8 mouse cellular contexts compared by ENCODE assay signal in the genomic region with DNA sequence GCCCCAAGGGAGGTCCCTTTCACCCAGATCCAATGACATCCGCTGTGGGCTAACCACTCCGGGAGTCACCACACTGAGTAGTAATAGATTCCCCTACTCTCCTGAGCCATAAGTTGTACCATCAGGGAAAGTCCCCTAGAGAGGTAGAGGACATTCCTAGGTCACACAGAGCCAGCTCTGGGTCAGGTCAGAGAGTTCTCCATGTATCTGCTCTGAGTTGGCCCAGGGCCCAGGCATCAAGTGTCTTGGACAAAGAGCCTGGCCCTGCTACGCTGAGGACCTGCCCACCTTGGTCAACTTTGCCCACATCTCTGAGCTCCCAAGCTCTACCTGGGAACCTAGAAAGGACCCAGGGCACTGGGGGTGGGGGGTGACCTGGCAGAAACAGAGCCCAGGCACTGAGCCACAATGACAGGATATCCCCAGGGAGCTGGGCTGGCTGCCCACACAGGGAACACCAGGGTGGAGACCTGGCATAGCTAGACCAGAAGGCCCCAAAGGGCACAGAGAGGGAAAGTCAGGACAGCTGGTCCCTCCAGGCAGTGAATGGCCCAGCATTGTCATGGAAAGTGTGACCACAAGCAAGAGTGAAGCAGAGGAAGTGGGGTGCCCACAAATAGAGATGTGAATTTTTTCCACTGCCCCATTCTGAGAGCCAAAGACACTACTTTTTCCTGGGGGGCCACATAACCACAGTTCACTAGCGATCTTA. TPM values are rescaled to one million over a fixed set of nuclear protein-coding genes. Genes with fewer than 3 reads are reported as not detected.
DNase-seq lines count a peak whose midpoint lies in the region; ATAC-seq and TF ChIP-seq lines count a peak whose summit lies in the region.

No protein-coding gene starts in this region.

- H3K27me3 ChIP-seq in midbrain, postnatal 0 days (ENCODE audit: insufficient read depth, low read length): no peaks in the 10 kb centered on the region

- H3K36me3 ChIP-seq in midbrain, postnatal 0 days (ENCODE audit: insufficient read depth, low read length): no peaks in the 10 kb centered on the region

- TF ChIP-seq CTCF in midbrain, postnatal 0 days (IDR thresholded peaks at IDR 0.05): no peak

- H3K9me3 ChIP-seq in midbrain, postnatal 0 days (ENCODE audit: low read length): no peaks in the 10 kb centered on the region

- ATAC-seq in megakaryocyte, adult 5-6 weeks (ENCODE audit: poor library complexity, severe bottlenecking): peak; percentile 77
- ATAC-seq in midbrain, postnatal 0 days (ENCODE audit: low FRiP score): no peak

- H3K9ac ChIP-seq in midbrain, postnatal 0 days (replicated peaks; ENCODE audit: low read length, poor library complexity, severe bottlenecking): no peak overlapping the region

- WGBS in midbrain, postnatal 0 days: 92% methylated on average over 4 of the region's 4 CpGs

- no peak overlapping the region for H3K27ac ChIP-seq in midbrain, postnatal 0 days (ENCODE audit: low read depth, low read length)

- DNase-seq in ovary, adult 18-20 months (ENCODE audit: low spot score): peak; percentile 22
- DNase-seq in ovary, postnatal 10 days (ENCODE audit: low spot score): no peak
- peak; percentile 20 for DNase-seq in cerebellum, adult 8-10 months
- peak; percentile 72 for DNase-seq in heart, postnatal 36 days
- DNase-seq in right cerebral cortex, adult 2 months (ENCODE audit: low spot score in 2 of 2): no peak
- DNase-seq in midbrain, postnatal 0 days (ENCODE audit: low spot score): no peak
- no peak for DNase-seq in embryo, embryonic 9.5 days (ENCODE audit: extremely low spot score)

- no peak overlapping the region for H3K4me2 ChIP-seq in midbrain, postnatal 0 days (ENCODE audit: low read depth, low read length, poor library complexity, severe bottlenecking)

- no peak overlapping the region for H3K4me3 ChIP-seq in midbrain, postnatal 0 days (ENCODE audit: low read depth, low read length)

- H3K4me1 ChIP-seq in midbrain, postnatal 0 days (ENCODE audit: insufficient read depth, low read length): no peaks in the 10 kb centered on the region

- intact Hi-C loops in heart, postnatal 36 days (cut with DNase I): no loop called here

RNA-seq across cellular contexts. Expression of gene Atp2a3, which starts 7.4 kb away (rescaled TPM):
- total RNA-seq in heart, postnatal 36 days (2021): 10 to 100 TPM; 11.1 to 11.9 TPM
- total RNA-seq in megakaryocyte, adult 5-6 weeks (2015): 83.5 and 92.8 TPM in 2 replicates
- 79.8 and 123 TPM in 2 replicates for total RNA-seq in megakaryocyte, adult 5-6 weeks (2017)
- 2.5 and 3.6 TPM in 2 replicates for total RNA-seq in midbrain, postnatal 0 days (2014; rRNA removed)
- 2.3 and 2.7 TPM in 2 replicates for polyA plus RNA-seq in midbrain, postnatal 0 days (2015; fragmentation: Nextera tagmentation; extraction: Ambion mirVana)

RNA-seq across cellular contexts. Expression of gene P2rx1, which starts 45.3 kb away (rescaled TPM):
- under 1 TPM; 0.33 to 0.38 TPM for total RNA-seq in heart, postnatal 36 days (2021)
- 15.8 and 16.4 TPM in 2 replicates for total RNA-seq in megakaryocyte, adult 5-6 weeks (2015)
- 9.8 and 10.4 TPM in 2 replicates for total RNA-seq in megakaryocyte, adult 5-6 weeks (2017)
- total RNA-seq in midbrain, postnatal 0 days (2014; rRNA removed): 0.42 and 0.55 TPM in 2 replicates
- 0.16 and 0.39 TPM in 2 replicates for polyA plus RNA-seq in midbrain, postnatal 0 days (2015; fragmentation: Nextera tagmentation; extraction: Ambion mirVana)

Comparison
In these comparisons a context has a peak if more than half of its experiments do, and no peak if none do; other contexts are left out.
1. DNase-seq: peak in ovary, adult 18-20 months (single experiment), cerebellum, adult 8-10 months (single experiment) and heart, postnatal 36 days (2 of 2); none in ovary, postnatal 10 days (single experiment), right cerebral cortex, adult 2 months (0 of 2), midbrain, postnatal 0 days (single experiment) and embryo, embryonic 9.5 days (single experiment).
2. RNA of gene Atp2a3, which starts 7.4 kb away (total RNA-seq): 79.8 to 123 TPM in megakaryocyte, adult 5-6 weeks; 11.1 to 11.9 TPM in heart, postnatal 36 days and 2.5 to 3.6 TPM in midbrain, postnatal 0 days; every median in the first group is over 4 times any median in the second.